Mouse (Mus musculus): ENCODE measurements around the gene Bace2. TPM values are rescaled to one million over a fixed set of nuclear protein-coding genes. Genes with fewer than 3 reads are reported as not detected.

Gene Bace2
- polyA plus RNA-seq, 1 experiment from 2014 or later, result 13.9 TPM

DNA sequence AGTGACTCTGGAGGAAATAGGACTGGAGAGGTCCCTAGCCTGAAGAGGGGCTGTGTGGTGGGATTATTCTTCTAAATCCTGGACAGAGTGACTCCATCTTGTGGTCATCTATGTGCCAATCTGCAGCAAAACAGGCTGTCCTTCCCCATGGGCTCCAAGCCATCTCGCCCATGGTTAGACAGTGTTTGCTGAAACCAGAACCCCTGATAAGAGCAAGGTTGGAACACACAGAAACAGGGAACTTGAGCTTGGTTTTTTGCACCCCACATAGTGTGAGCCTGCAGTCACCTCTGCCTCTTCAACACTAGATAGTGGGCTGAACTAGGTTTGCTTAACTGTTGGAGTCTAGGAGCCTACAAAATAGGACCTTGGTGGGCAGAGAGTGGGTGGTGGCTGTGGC lies 120.0 kb downstream of the Bace2 start:
- ATAC-seq (ENCODE audit: borderline replicate concordance, extremely low read depth, low FRiP score, low TSS enrichment), result no peak
- Histone ChIP-seq H3K4me1 (no peaks in the 10 kb centered on the region), H3K4me3 (no peak overlapping the region), H3K27ac (no peak overlapping the region), H3K36me3 (no peaks in the 10 kb centered on the region), H3K9me3 (no peaks in the 10 kb centered on the region), H3K9ac (no peak overlapping the region), H3K27me3 (no peaks in the 10 kb centered on the region), H3K4me2 (no peak overlapping the region)
- 73% methylated on average over 1 of the region's 1 CpGs for WGBS

DNA sequence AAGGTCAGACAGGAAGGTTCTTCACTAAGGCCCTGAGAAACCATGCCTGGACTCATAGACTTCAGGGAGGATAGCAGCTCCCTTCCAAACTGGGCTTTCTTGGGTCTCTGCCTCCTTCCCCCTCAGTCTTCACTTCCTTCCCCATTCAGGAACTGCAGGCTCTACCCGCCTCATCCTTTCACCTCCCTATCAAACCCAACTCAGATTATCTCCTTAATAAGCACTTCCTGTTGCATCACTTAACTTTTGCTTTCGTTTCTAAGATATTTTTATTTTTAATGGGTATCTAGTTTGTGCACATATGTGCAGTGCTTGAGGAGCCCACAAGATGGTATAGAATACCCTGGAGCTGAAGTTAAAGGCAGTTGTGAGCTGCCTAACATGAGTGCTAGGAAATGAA lies 122.1 kb downstream of the Bace2 start:
- no peak overlapping the region for H3K9ac ChIP-seq
- H3K4me2 ChIP-seq, result no peak overlapping the region
- ATAC-seq (ENCODE audit: borderline replicate concordance, extremely low read depth, low FRiP score, low TSS enrichment), result no peak
- H3K4me3 ChIP-seq, result no peak overlapping the region
- no peaks in the 10 kb centered on the region for H3K36me3 ChIP-seq
- H3K4me1 ChIP-seq, result no peaks in the 10 kb centered on the region
- 63% methylated on average over 2 of the region's 2 CpGs for WGBS
- no peaks in the 10 kb centered on the region for H3K27me3 ChIP-seq
- H3K9me3 ChIP-seq, result no peaks in the 10 kb centered on the region
- no peak overlapping the region for H3K27ac ChIP-seq

GRCm38 (mm10) chr16:97492369-97492768 lies 135.8 kb downstream of the Bace2 start:
- Histone ChIP-seq H3K27ac (no peak overlapping the region), H3K36me3 (no peaks in the 10 kb centered on the region), H3K27me3 (no peaks in the 10 kb centered on the region), H3K9me3 (no peaks in the 10 kb centered on the region), H3K4me2 (no peak overlapping the region), H3K9ac (no peak overlapping the region), H3K4me1 (no peaks in the 10 kb centered on the region), H3K4me3 (no peak overlapping the region)
- WGBS, result 40% methylated on average over 1 of the region's 1 CpGs
- ATAC-seq (ENCODE audit: borderline replicate concordance, extremely low read depth, low FRiP score, low TSS enrichment), result no peak

Other genes with a start within 250 kb of the Bace2 start
- gene Dscam, start 186.0 kb upstream of the Bace2 start, polyA plus RNA-seq (2015; fragmentation: Nextera tagmentation; extraction: Ambion mirVana), result not detected in 2 replicates
- gene Mx1, start 106.2 kb downstream of the Bace2 start, polyA plus RNA-seq (2015; fragmentation: Nextera tagmentation; extraction: Ambion mirVana), result 0.19 and 0.30 TPM in 2 replicates
- not detected in 2 replicates for gene Fam3b, start 158.1 kb downstream of the Bace2 start, polyA plus RNA-seq (2015; fragmentation: Nextera tagmentation; extraction: Ambion mirVana)

All from lung, embryonic 15.5 days (tissue).